Mouse (Mus musculus): Measurements from ENCODE around the gene Mrgprh.
"Not testable (repeated sequence)": the region's sequence is repeated elsewhere in the genome, so short reads cannot be mapped to it uniquely, and the experiment has no call there.

Gene Mrgprh

DNA sequence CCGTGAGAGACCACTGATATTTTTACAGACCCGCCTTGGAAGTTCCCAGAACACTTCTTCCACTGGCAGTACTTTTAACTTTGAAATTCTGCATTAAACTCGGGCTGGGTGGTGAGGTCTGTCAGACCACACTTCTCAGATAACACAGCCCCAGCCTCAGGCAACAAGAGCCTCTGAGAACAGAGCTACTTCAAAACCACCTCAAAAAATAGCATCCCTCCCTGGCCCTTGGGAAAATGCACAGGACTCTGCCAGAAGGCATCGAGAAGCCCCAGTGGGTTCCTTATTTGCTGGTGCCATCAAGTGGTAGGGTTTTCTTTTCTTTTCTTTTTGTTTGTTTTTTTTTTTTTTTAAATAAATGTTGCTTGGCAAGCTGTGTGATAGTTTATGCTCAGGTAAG lies 7.2 kb upstream of the Mrgprh start:
- no peak for DNase-seq (ENCODE audit: low spot score)

DNA sequence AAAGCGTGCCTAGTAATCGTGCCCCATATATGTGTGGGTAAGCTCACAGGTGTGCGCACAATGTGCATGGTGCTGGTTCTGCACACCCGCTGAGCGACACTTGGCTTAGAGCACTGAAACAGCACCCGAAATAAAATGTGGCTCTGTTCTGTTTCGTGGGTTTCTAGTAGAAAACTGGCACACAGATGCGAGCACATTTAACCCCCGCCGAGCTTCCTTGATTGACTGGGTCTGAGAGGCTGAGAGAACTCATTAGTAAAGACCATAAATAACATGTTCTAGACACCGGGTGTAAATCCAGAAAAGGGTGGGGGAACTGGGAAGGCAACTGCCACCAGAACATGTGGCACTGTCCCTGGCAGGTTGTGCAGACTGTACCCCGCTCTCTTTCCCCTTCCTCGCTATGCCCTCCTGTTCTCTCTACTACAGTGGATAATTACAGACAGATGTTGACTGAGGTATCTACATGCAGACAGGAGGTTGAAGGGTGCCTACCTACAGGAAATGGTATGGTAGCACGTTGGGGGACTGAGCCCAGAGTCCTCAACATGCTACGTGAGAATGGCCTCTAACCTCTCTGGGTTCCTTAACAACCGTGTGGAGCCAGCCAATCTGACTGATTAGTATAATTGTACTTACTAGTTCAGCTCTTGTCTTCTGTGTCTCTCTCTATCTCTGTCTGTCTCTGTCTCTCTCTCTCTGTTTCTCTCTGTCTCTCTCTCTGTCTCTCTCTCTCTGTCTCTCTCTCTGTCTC lies 3.4 kb upstream of the Mrgprh start:
- DNase-seq (ENCODE audit: low spot score), result no peak

DNA sequence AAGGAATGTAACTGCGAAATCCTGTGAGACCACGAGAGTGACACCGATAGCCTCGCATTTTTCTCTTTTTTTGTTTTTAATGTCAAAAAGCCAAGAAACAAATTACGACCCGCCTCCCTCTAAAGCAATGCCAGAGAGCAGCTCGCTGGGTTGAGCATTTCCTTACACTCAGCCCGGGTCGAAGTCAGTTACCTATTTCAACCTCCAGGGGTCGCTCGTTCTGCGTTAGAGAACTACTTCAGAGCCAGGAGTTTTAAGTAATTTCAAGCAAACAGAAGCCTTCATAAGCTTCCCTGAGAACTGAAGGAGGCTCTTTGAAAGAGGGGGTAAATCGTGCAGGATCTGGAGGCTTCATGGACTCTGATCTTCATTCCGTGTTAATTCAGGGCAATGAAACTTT lies 4.3 kb downstream of the Mrgprh start:
- peak; percentile 74 for DNase-seq (ENCODE audit: low spot score)

DNA sequence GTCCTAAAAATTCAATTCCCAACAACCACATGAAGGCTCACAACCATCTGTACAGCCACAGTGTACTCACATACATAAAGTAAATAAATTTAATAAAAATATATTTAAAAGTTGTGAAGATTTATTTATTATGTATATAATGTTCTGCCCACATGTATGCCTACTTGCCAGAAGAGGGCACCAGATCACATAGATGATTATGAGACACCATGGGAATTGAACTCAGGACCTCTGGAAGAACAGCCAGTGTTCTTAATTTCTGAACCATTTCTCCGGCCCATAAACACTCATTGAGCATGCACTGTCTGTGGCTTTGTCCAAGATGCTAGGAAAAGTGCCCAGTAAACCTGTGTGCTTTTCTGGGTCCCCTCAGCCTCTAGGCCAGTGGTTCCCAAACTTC lies 5.4 kb downstream of the Mrgprh start:
- DNase-seq (ENCODE audit: low spot score), result no peak

DNA sequence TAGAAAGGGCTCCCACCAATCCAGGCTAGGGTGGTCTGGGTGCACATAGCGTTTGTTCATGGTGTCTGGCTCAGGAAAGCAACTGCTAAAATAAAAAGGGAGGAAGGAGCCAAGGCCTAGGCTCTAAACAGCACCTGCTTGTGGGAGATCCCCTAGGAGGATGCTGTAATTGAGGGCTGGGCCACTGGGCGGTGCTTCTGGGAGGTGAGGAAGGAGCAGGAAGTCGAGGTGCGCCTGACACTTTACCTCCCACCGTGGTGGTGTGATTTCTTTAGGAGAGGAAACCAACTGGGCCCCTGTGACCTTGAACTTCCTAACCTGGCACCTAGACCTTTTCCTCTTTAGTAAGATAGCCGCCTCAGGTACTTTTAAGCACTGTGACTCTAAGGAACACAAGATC lies 10.8 kb downstream of the Mrgprh start:
- no peak for DNase-seq (ENCODE audit: low spot score)

DNA sequence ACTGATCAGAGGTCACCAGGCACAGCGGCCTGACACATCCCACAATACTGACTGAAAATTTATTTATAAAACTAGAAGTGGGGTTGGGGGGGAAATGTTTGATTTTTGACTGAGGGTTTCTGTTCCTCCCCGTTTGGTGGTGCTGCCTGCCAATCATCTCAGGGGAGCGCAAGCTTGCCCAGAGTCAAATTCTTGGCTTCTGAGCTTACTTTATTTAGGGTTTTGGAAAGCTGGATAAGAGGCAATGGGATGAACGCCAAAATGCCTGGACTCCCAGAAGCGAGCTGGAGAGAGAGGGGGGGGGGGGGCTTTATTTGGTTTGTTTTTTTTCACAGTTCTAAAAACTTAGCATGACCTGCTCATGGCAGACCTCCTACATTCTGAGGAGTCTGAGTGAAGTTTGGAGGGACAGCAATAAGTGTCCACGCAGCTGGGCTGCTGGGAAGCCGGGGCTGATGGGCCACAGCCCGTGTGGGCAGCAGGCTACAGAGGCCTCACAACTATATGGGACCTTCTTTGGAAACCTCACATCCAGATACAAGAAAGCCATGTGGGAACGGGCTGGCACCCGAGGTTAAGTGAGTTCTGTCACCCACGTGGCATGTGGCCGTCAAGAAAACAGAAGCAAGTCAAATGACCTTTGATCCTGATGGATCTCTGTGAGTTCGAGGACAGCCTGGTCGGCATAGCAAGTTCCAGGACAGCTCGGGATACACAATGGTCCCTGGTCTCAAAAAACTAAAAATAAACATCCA lies 11.4 kb downstream of the Mrgprh start:
- no peak for DNase-seq (ENCODE audit: low spot score)

DNA sequence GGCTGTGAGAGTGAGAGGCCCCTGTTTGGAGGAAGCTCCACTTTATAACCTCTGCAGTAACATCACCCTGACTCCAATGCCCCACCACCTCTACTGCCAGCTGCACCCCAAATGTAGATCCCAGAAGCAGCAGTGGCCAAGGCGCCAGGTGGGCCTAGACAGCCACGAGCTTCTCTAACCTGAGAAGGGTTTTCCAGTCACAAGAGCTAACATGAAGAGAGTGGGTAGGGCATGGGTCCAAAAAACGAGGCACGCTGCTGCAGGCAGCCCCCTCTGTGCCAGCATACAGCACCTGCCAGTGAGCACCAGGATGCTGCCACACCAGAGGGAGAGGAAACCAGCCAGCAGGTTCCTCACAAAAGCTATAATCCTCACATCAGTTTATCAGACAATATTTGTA lies 15.2 kb downstream of the Mrgprh start:
- no peak for DNase-seq (ENCODE audit: low spot score)

DNA sequence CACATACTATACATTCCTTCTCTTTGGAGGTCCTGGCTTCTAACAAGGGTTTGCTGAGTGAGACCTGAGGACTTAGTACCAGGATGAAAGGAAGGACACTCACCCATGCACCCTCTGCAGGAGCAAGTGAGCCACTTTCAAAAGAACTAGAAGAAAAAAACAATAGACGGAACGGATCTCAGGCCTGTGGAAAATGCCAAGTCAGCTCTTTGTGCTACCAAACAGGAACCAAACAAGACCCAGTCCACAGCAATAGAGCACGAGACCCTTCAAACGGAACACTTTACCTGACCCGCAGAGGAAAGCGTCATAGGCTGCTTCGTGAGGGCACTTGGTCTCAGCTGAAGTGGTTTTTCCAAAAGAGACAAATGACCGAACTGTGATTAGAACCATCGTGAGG lies 16.2 kb downstream of the Mrgprh start:
- DNase-seq (ENCODE audit: low spot score), result no peak

DNA sequence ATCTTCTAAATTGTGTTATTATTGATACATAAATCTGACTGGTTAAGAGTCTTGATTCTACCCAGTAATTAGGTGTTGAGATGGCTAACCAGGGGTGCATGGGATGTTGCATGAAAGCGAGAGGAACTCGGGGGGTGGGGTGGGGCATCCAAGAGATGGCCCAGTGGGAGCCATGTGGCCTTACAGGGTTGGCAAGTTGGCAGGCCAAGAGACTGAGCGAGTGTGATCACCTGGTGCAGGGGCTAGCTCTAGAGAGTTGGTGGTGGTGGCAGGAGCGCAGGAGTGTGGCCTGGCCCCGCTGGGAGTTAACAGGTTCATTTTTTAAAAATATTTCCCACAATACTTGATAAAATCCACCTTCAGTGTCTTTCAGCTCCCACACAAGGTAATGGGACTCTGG lies 21.8 kb downstream of the Mrgprh start:
- no peak for DNase-seq (ENCODE audit: low spot score)

DNA sequence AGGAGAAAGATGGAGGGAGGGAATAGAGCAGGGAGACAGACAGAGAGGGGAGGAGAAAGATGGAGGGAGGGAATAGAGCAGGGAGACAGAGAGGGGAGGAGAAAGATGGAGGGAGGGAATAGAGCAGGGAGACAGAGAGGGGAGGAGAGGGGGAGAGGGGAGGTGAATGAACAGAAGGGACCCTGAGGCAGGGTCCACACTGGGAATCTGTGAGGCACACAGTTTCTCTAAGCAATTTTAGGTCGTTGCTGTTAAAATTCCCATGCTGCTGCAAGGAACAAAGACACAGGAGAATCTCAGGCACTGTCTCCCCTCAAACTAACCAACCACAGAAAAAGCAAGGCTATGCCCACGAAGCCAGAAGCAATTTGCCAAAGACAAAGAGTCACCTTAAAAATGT lies 22.8 kb downstream of the Mrgprh start:
- not testable (repeated sequence) for DNase-seq (ENCODE audit: low spot score)

DNA sequence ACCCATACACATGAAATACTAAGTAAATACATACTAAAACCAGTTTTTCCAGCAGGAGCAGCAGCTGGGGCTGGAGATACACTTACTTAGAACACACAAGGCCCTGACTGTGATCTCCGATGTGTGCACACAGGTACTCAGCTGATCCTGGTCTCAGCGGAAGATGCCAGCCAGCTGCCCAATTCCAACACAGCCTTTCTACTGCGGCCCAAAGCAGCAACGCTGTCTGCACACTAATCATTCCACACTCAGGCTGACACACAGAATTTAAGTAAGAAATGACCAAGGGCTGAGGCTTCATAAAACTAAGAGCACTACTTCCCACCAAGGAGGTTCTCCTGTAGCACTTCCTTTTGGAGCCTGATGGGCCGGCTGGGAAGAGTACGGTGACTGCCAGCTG lies 26.5 kb downstream of the Mrgprh start:
- no peak for DNase-seq (ENCODE audit: low spot score)

DNA sequence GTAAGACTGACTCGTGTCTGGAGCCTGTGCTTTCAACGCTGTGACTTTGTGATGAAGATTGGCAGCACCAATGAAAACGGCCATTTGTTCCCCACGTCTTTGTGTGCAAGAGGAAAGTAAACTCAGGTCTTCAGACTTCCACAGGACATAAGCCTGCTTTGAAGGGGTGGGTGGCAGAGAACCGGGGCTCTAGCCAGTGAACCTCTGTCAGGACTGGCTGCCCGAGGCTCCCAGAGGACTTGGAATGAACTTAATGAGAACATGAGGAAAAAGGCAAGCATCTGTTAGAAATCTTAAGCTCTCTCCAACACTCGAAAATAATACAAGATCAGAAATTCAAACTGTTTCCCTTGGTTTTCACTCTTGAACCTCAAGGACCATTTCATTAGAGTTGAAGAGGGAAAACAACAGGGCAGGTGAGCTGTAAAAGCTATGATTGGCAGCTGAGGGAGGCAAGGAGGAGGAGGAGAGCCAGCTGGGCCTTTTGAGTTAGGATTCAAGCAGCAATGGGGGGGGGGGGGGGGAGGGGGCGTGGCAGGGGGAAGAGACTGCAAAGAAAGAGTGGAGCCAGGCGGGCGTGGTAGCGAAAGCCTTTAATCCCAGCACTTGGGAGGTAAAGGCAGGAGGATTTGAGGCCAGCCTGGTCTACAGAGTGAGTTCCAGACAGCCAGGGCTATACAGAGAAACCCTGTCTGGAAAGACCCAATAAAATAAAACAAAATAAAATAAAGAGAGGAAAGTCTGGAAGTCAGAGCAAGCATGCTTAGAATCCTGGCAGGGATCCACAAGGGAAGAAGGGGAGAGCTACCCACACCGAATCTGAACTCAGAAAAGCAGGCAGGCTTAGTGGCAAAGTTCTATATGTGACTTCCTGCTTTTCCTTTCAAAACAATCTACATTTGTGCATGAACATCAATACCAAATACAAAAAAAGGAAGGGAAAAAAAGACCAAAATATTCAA lies 27.8 kb downstream of the Mrgprh start:
- DNase-seq (ENCODE audit: low spot score), result no peak

DNA sequence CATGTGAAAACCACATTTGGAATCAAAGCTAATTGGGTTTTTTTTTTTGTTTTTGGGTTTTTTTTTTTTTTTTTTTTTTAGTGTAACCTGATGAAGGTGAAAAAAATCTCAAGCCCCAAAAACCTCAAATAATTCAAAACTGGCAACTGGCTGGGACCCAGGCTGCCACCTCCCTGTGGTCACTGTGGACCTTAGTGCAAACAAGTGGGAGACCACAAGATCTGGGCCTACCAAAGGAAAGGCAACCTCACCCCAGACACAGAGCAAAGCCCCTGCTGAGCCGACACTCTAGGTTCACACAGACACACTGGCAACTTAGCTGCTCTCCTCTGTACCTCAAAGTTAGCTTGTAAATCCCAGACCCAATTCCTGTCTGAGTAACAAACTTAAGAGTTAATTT lies 28.5 kb downstream of the Mrgprh start:
- no peak for DNase-seq (ENCODE audit: low spot score)

DNA sequence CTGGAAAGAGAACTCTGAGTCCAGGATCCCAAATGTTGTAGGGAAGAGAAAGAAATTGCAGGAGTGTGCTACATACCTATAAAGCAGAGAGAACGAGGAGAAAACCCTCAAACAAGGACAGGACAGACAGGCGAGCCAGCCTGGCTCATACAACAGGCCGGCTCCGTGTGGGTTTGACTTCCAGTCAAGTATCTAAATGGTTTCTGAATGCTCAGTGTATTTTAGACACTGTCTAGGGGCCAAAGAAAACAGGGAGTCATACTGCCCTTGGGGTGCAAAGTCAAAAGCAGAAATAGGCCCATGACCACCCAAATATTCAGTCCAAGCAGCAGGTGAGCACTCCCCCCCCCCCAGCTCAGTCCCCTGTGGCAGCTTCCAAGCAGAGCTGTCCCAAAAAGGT lies 30.0 kb downstream of the Mrgprh start:
- DNase-seq (ENCODE audit: low spot score), result no peak

DNA sequence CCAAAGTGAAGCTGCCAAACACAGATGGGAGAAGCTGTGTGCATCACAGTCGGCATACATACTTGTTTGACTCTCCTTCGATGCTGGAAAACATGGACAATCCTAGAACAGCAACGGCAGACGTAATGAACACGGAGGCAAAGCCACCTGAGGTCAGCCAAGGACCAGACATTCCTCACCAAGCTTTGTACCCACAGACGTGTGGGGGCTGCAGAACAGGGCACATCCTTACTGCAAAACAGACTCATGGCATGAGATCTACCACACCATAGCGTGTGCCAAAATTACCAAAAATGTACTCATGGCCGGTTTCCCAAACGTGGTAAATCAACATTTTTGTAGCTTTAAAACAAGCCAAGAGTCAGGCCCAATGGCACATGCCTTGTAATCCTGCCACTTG lies 30.6 kb downstream of the Mrgprh start:
- DNase-seq (ENCODE audit: low spot score), result no peak

DNA sequence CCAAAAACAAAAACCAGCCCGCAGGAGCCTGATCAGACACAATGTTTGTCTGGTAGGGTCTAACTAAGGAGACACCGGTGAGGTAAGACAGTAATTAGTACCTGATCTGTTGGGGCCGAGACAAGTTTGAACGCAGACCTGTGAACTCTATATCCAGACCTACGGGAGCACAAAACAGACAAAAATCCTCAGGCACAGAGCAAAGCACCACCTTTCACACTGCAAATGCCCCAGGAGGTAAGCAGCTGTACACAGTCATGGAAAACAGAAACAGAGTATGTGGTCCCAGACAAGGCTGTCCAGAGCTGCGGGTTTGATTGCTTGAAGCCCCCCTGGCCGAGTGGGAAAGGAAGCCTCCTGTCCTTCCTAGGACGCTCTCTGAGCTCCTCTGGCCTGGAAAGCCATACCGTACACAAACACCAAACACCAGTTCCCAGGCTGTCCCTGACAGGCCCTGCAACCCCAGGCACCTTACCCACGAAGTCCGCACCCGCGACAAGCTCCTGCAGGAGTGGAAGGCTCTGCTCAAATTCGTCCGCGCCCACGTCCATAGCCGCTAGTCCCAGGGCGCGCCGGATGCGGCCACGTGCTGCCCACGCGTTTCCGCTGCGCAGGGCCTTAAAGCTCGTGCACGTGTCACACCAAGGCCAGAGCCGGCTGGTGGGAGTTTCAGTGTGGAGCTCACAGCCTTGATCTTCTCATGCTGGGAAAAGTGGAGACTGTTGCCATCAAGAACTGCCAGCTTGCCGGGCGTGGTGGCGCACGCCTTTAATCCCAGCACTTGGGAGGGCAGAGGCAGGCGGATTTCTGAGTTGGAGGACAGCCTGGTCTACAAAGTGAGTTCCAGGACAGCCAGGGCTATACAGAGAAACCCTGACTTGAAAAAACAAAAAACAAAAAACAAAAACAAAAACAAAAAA lies 33.8 kb downstream of the Mrgprh start, which contains the start of gene Pnldc1:
Pnldc1 (minus strand) TSS at position 870 of the 920 bp plus-strand sequence.
- DNase-seq (ENCODE audit: low spot score), result no peak

DNA sequence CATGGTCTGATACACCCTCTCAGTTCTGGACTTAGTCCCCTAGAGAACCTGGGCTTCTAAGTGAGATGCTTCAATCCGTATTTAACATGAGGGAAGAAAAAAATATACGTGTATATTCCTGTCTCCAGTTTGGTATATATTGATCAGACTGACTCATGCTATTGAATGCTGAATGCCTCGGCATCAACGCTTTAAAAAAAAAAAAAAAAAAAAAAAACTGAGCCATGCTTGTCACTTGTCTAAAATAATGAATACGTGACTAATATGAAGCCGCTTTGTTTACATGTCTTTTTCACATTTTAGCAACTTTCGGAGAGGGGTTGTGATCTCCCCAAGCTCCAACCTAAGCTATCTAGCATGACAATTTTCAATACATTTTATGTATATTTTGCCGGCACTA lies 34.6 kb downstream of the Mrgprh start:
- no peak for DNase-seq (ENCODE audit: low spot score)

DNA sequence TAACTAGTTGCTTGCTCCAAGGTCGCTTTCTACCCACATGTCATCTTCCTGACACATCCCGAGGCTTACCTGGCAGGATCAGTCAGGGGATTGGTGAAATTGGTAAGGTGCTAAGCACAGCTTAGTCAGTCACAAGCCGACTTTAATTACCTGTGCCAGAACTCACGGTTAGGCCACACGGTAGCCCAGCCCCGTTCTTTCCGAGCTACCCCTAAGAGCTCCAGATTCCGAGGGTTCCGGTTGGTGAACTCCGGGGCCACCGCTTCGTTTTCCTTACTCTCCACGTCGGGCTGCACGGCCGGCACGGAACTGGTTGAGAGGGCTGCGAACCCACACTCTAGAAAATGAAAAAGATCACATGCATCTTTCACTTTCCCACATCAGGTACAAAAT lies 39.6 kb downstream of the Mrgprh start, which contains the start of gene Tcp1:
Tcp1 (plus strand) TSS at position 214 of the 393 bp plus-strand sequence.
- DNase-seq (ENCODE audit: low spot score), result no peak

DNA sequence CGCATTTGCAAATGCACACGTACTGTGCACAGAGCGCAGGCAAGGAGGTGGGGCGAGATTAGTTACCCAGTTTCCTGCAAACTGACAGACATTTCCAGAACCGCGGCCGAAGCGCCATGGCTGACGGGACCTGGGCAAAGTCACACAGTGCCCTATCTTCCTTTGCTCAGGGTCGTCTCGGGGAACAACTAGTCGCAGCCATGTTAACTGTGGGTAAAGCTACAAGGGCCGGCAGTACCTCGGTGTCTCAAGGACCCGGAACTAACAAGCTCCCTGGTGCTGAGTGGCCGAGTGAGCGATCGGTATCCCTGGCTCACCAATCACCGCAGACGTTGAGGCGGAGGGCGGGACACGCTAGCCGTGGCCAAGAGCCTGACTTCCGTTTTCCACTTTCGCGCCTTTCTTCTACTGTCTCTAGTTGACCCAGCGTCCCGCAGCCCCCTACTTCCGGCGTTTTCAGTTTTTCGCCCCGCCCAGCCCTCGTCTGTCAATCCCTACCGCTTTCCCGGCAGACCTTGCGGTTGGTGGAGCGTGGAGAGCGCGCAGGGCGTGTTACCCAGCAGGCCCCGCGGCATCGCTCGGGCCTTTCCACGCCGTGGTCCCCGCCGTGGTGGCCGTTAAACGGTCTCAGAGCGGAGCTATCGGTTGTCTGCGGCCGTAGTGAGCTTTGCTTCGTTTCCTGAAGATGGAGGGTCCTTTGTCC lies 40.2 kb downstream of the Mrgprh start, which contains the start of gene Mrpl18:
Mrpl18 (minus strand) TSS at position 465 of the 703 bp plus-strand sequence.
- peak; percentile 99 for DNase-seq (ENCODE audit: low spot score)

DNA sequence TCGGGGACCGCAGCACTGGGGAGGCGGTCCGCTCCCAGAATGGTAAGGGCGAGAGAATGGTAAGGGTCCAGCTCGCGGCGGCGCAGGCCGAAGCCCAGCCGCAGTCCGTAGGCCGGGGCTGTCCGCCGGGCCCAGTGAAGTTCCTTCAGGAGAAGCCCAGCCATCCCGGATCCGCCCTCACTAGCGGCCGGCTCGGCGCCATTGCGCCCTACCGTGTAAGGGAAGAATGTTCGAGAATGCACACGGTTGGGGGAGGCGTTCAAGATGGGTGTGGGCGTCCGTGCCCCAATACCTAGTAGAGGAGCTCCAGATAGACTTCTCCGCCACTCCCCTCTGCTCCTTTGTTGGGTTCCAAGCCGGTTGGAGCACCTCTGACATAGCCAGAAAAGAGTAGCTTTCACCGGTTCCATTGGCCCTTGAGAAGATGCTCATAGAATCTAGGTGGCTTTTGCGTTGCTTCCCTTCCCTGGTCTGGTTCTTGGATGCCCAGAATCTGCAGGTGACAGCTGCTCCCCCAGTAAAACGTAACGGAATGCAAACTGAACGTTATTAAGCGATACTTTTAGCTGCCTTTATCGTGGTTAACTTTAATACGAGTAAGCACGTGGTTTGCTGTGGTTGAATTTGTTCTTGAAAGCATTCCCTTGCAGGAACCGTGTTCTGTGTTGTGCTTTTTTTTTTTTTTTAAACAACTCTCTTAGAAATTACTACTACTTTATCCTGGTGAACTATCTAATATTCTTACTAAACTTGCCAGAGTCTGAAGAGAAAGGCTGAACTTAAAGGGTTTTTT lies 41.0 kb downstream of the Mrgprh start:
- DNase-seq (ENCODE audit: low spot score), result peak; percentile 37

Measured in left cerebral cortex, adult 11 months (tissue).